Mouse (Mus musculus): ENCODE results near the gene Mybpc2.

- no peak for TF ChIP-seq MAFK (IDR thresholded peaks at IDR 0.05; ENCODE audit: insufficient read depth, low read depth, low read length)
- TF ChIP-seq CHD2 (IDR thresholded peaks at IDR 0.05; ENCODE audit: low read depth, low read length) = no peak
- peak; percentile 63; the same call in 1 of the 2 replicates for TF ChIP-seq ZC3H11A (IDR thresholded peaks at IDR 0.05; ENCODE audit: borderline replicate concordance, low read depth, low read length)
- TF ChIP-seq ZNF384 (IDR thresholded peaks at IDR 0.05; ENCODE audit: low read depth, low read length) = no peak
Observed at GRCm38 (mm10) chr7:44521710-44522109, 2.7 kb downstream of the Mybpc2 start.

All from ES-E14 (cell line).